Mouse (Mus musculus) CH12.LX (cell line): ENCODE results near the gene Tmem106c. TPM values are rescaled to one million over a fixed set of nuclear protein-coding genes. Genes with fewer than 3 reads are reported as not detected.
A peak's percentile ranks its signal among the peaks of the same experiment; 100 is the strongest.

ENCODE experiments used
- DNase-seq: peaks from one replicate; pipeline ENCODE4 v3.0.0-alpha.2; 2013; ENCODE audit errors: extremely low read depth
- H3K27ac ChIP-seq: 2 replicates; pipeline ENCODE4 v1.5.1; 2012; ENCODE audit warnings: low read depth, mild to moderate bottlenecking, control low read depth, moderate library complexity; ENCODE audit not compliant: insufficient read depth
- H3K27me3 ChIP-seq: replicated peaks from 2 replicates; pipeline ENCODE3; 2012; ENCODE audit warnings: inconsistent platforms
- H3K36me3 ChIP-seq, 2 experiments: replicated peaks in 1 of 2; 2 replicates each; pipeline versions ENCODE3 to v1.6.1; 2012; ENCODE audit warnings: inconsistent platforms in 1 of 2, low read length in 1 of 2, mild to moderate bottlenecking in 1 of 2, mixed read lengths in 1 of 2, moderate library complexity in 1 of 2; ENCODE audit not compliant: control insufficient read depth in 1 of 2, insufficient read depth in 1 of 2
- H3K4me1 ChIP-seq, 2 experiments: 2 replicates each; pipeline ENCODE4 v1.6.1; 2012; ENCODE audit warnings: inconsistent platforms in 1 of 2, moderate library complexity in 1 of 2; ENCODE audit not compliant: insufficient read depth in 2 of 2, control insufficient read depth in 1 of 2
- H3K4me2 ChIP-seq: 2 replicates; pipeline ENCODE4 v1.6.1; 2012; ENCODE audit warnings: low read depth, mild to moderate bottlenecking, control low read depth; ENCODE audit not compliant: poor library complexity, insufficient read depth, severe bottlenecking
- H3K4me3 ChIP-seq, 3 experiments: fragments of 150-350 bp in 1 of 3; sonication (generic) in 1 of 3; replicated peaks in 1 of 3; 2 replicates each; pipeline versions ENCODE3 to v1.5.1; 2011 to 2012; ENCODE audit warnings: low read depth in 2 of 3, low read length in 2 of 3, mild to moderate bottlenecking in 2 of 3, moderate library complexity in 2 of 3, control low read depth in 1 of 3, improper control_type of control experiment in 1 of 3, inconsistent platforms in 1 of 3, mixed read lengths in 1 of 3; ENCODE audit not compliant: poor library complexity in 1 of 3
- H3K79me2 ChIP-seq: replicated peaks from 2 replicates; pipeline ENCODE4 v1.6.1; 2012; ENCODE audit warnings: mild to moderate bottlenecking, moderate library complexity; ENCODE audit not compliant: control insufficient read depth, poor library complexity, insufficient read depth, severe bottlenecking; ENCODE audit errors: extremely low read depth
- H3K9ac ChIP-seq: 2 replicates; pipeline ENCODE4 v1.6.1; 2012; ENCODE audit warnings: low read depth, mild to moderate bottlenecking, control low read depth, moderate library complexity; ENCODE audit not compliant: insufficient read depth
- H3K9me3 ChIP-seq: replicated peaks from 2 replicates; pipeline ENCODE3; 2012; ENCODE audit warnings: low read length, inconsistent platforms, mixed read lengths
- BHLHE40 ChIP-seq: IDR thresholded peaks from 2 replicates; pipeline ENCODE4 v1.6.1; 2011; ENCODE audit warnings: mild to moderate bottlenecking, low read depth, low read length, improper control_type of control experiment
- CHD2 ChIP-seq: IDR thresholded peaks from 2 replicates; pipeline ENCODE4 v1.6.1; 2011; ENCODE audit warnings: low read length, improper control_type of control experiment
- E2F4 ChIP-seq: IDR thresholded peaks from 2 replicates; pipeline ENCODE4 v1.6.1; 2011; ENCODE audit warnings: low read depth, low read length, improper control_type of control experiment; ENCODE audit not compliant: insufficient replicate concordance
- ELF1 ChIP-seq: IDR thresholded peaks from 2 replicates; pipeline ENCODE4 v1.6.1; 2014; ENCODE audit warnings: low read depth, mild to moderate bottlenecking, inconsistent platforms, low read length, improper control_type of control experiment
- EP300 ChIP-seq: IDR thresholded peaks from 2 replicates; pipeline ENCODE4 v1.6.1; 2011; ENCODE audit warnings: low read length, improper control_type of control experiment
- ETS1 ChIP-seq: conservative IDR thresholded peaks from 2 replicates; pipeline ENCODE4 v1.6.1; 2012; ENCODE audit warnings: low read depth, mild to moderate bottlenecking, inconsistent platforms, low read length, improper control_type of control experiment, moderate library complexity
- HCFC1 ChIP-seq: IDR thresholded peaks from 2 replicates; pipeline ENCODE4 v1.6.1; 2012; ENCODE audit warnings: low read depth, mild to moderate bottlenecking, inconsistent platforms, low read length, improper control_type of control experiment
- IRF4 ChIP-seq: IDR thresholded peaks from 2 replicates; pipeline ENCODE4 v1.6.1; 2014; ENCODE audit warnings: low read depth, mild to moderate bottlenecking, inconsistent platforms, low read length, improper control_type of control experiment
- JUN ChIP-seq: IDR thresholded peaks from 2 replicates; pipeline ENCODE4 v1.6.1; 2011; ENCODE audit warnings: low read depth, mild to moderate bottlenecking, low read length, improper control_type of control experiment, moderate library complexity; ENCODE audit not compliant: insufficient read depth
- KAT2A ChIP-seq: IDR thresholded peaks from 2 replicates; pipeline ENCODE4 v1.6.1; 2012; ENCODE audit warnings: low read length, improper control_type of control experiment, inconsistent platforms; ENCODE audit not compliant: insufficient replicate concordance
- MAX ChIP-seq: IDR thresholded peaks from 2 replicates; pipeline ENCODE4 v1.6.1; 2011; ENCODE audit warnings: low read length, improper control_type of control experiment
- MAZ ChIP-seq: IDR thresholded peaks from 2 replicates; pipeline ENCODE4 v1.6.1; 2012; ENCODE audit warnings: low read depth, mild to moderate bottlenecking, inconsistent platforms, low read length, improper control_type of control experiment, moderate library complexity
- MXI1 ChIP-seq: IDR thresholded peaks from 2 replicates; pipeline ENCODE4 v1.6.1; 2011; ENCODE audit warnings: mild to moderate bottlenecking, low read depth, low read length, improper control_type of control experiment
- NELFE ChIP-seq: IDR thresholded peaks from 2 replicates; pipeline ENCODE4 v1.6.1; 2011; ENCODE audit warnings: low read depth, low read length, improper control_type of control experiment
- POLR2AphosphoS2 ChIP-seq: IDR thresholded peaks from 2 replicates; pipeline ENCODE4 v1.6.1; 2011; ENCODE audit warnings: low read depth, low read length, improper control_type of control experiment
- RAD21 ChIP-seq: IDR thresholded peaks from 2 replicates; pipeline ENCODE4 v1.6.1; 2011; ENCODE audit warnings: low read depth, mild to moderate bottlenecking, low read length, improper control_type of control experiment, moderate library complexity
- RCOR1 ChIP-seq: conservative IDR thresholded peaks from 2 replicates; pipeline ENCODE4 v1.6.1; 2012; ENCODE audit warnings: low read depth, mild to moderate bottlenecking, inconsistent platforms, low read length, improper control_type of control experiment
- SIN3A ChIP-seq: IDR thresholded peaks from 2 replicates; pipeline ENCODE4 v1.6.1; 2012; ENCODE audit warnings: low read length, improper control_type of control experiment, inconsistent platforms
- TBP ChIP-seq: conservative IDR thresholded peaks from 2 replicates; pipeline ENCODE4 v1.6.1; 2011; ENCODE audit warnings: low read depth, low read length, improper control_type of control experiment
- USF1 ChIP-seq: IDR thresholded peaks from 2 replicates; pipeline ENCODE4 v1.6.1; 2014; ENCODE audit warnings: low read depth, mild to moderate bottlenecking, inconsistent platforms, low read length, improper control_type of control experiment
- USF2 ChIP-seq: conservative IDR thresholded peaks from 2 replicates; pipeline ENCODE4 v1.6.1; 2011; ENCODE audit warnings: low read depth, low read length, improper control_type of control experiment
- ZKSCAN1 ChIP-seq: IDR thresholded peaks from 2 replicates; pipeline ENCODE4 v1.6.1; 2012; ENCODE audit warnings: low read depth, inconsistent platforms, low read length, improper control_type of control experiment, borderline replicate concordance
- ZMIZ1 ChIP-seq: IDR thresholded peaks from 2 replicates; pipeline ENCODE4 v1.6.1; 2012; ENCODE audit warnings: low read depth, mild to moderate bottlenecking, inconsistent platforms, low read length, improper control_type of control experiment
- dilution Hi-C: fragments of 300-500 bp; cut with MboI; formaldehyde crosslinking; loops from 2 replicates; pipeline ENCODE4 v1.14.3; 2020; ENCODE audit warnings: low sequenced_read_pairs; ENCODE audit not compliant: extremely low pct_unique_long_range_greater_than_20kb, extremely low pct_ligation_motif_present
- in situ Hi-C: fragments of 300-500 bp; cut with MboI; formaldehyde crosslinking; loops from 3 replicates; pipeline ENCODE4 v1.14.3; 2019; ENCODE audit warnings: low sequenced_read_pairs, low pct_ligation_motif_present, low pct_unique_long_range_greater_than_20kb, mixed read lengths
- polyA plus RNA-seq: library from polyadenylated mRNA; unstranded; fragments of >175 nt; gene quantifications from 2 replicates; pipeline ENCODE4 v1.2.1, GENCODE M21; 2012; ENCODE audit warnings: low read depth; ENCODE audit not compliant: insufficient read length
- total RNA-seq, 2 experiments: library from RNA; depleted of rRNA; stranded (reverse); fragments of 300-350 nt in 1 of 2; fragments of >200 nt in 1 of 2; gene quantifications; 2 replicates each; pipeline ENCODE4 v1.2.3; 2012 to 2014

Gene Tmem106c
- total and polyA plus RNA-seq, 3 experiments: 18.5 to 25.7 (median 25.5) TPM

DNA sequence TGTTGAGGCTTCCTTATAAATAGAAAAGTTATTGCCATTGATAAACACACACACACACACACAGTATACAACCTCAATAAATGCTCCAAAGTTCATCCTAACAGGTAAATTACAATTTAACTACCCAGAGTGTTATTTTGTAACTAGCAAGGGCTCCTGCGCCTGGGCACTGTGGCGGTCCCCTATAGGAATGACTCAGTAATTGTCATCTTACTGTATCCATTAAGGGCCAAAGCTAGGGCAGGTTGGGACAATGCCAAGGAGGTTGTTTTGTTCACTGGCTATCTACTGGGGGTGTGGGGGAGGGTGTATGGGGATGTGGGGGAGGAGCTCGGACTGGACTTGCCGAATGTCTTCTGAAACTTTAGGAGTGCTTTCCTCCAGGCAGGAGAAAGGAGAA, 37.0 kb upstream of the Tmem106c start:
- H3K27me3 ChIP-seq: peaks cover 15% of the 10 kb centered on the region
- dilution Hi-C loops (no loop called here), in situ Hi-C loops (no loop called here)
- no peak for DNase-seq
- H3K9ac ChIP-seq: no peak overlapping the region
- peaks cover 7 to 13% of the 10 kb centered on the region in 2 experiments; a peak in 3 of 4 replicates for H3K4me1 ChIP-seq
- H3K9me3 ChIP-seq: no peaks in the 10 kb centered on the region
- H3K4me3 ChIP-seq: no peak overlapping the region
- TF ChIP-seq HCFC1: no peak
- TF ChIP-seq TBP: no peak
- no peak for TF ChIP-seq POLR2AphosphoS2
- TF ChIP-seq RAD21: no peak
- TF ChIP-seq CHD2: no peak
- TF ChIP-seq MAZ: no peak
- TF ChIP-seq, all 38 proteins: peak for 0
- Histone ChIP-seq H3K4me2 (no peak overlapping the region), H3K36me3 (no peaks in the 10 kb centered on the region), H3K27ac (no peak overlapping the region), H3K79me2 (no peaks in the 10 kb centered on the region)

DNA sequence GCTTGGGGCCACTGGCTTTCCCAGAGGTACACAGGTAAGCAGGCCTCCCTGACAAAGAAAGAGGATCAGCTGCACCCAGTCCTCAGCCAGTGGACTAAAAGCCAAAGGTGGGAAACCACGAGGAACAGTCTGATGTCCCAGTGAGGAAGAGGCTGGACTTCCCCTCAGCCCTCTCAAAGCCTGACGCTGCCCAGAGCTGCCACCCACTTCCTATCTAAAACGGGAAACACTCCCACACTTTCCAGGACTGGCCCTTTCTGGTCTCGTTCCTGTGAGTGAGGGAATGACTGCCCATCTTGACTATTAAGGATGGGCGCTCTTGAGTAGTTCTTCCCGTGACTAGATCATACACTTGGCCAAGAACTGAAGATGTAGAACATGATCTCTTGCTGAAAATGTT, 36.2 kb upstream of the Tmem106c start:
- H3K4me3 ChIP-seq: no peak overlapping the region
- dilution Hi-C loops: no loop called here

DNA sequence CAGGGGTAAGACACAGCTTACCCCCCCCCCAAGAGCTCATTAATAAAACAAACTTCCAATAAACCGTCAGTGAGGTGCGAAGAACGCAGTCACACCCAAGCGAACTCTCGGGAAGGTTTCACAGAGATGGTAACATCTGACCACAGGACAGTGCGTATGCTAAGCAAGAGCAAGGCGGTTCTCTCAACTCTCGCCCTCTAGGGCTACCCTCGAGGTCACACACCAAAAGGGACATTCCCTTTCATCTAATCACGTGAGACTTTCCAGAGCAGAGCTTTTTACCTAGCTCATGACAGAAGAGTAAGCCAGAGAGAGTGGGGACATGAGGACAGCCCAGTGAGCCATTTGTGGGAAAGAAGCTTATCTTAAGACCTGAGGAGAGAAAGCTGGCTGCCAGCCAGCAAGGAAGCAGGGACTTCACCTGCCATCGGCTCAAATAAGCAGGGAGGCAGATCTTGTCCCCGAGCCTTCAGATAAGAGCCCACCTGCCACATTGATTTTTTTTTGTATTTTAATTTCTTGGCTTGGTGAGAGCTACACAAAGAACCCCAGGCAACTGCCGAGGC, 34.7 kb upstream of the Tmem106c start:
- DNase-seq: peak; percentile 61
- H3K4me1 ChIP-seq: peaks cover 7 to 13% of the 10 kb centered on the region in 2 experiments; a peak in 3 of 4 replicates
- H3K9ac ChIP-seq: no peak overlapping the region
- peaks cover 18% of the 10 kb centered on the region for H3K27me3 ChIP-seq
- H3K27ac ChIP-seq: no peak overlapping the region
- dilution Hi-C loops: no loop called here
- TF ChIP-seq NELFE (no peak), MAX (peak; percentile 73; the same call in 1 of the 2 replicates), BHLHE40 (peak; percentile 97), USF2 (no peak), SIN3A (no peak), USF1 (peak; percentile 53), ZKSCAN1 (no peak), JUN (no peak), ZMIZ1 (no peak), IRF4 (peak; percentile 49; the same call in 1 of the 2 replicates), MAZ (no peak), EP300 (peak; percentile 19; the same call in 1 of the 2 replicates), ETS1 (peak; percentile 63; the same call in 1 of the 2 replicates)
- H3K36me3 ChIP-seq: no peaks in the 10 kb centered on the region
- no peaks in the 10 kb centered on the region for H3K79me2 ChIP-seq
- H3K4me3 ChIP-seq: no peak overlapping the region
- H3K9me3 ChIP-seq: no peaks in the 10 kb centered on the region
- in situ Hi-C loops: no loop called here
- H3K4me2 ChIP-seq: 0 out of 2 replicates have a peak overlapping the region, but pooled peaks have one; percentile 1

More for the DNA sequence above, 36.2 kb upstream of the Tmem106c start:
- no peaks in the 10 kb centered on the region for H3K9me3 ChIP-seq
- TF ChIP-seq IRF4 (no peak), HCFC1 (no peak), EP300 (no peak), MXI1 (no peak), ELF1 (no peak), RCOR1 (no peak), KAT2A (no peak), E2F4 (no peak), ETS1 (no peak)
- TF ChIP-seq, all 38 proteins: peak for 0
- no peak overlapping the region for H3K27ac ChIP-seq
- H3K27me3 ChIP-seq: peaks cover 20% of the 10 kb centered on the region
- no peaks in the 10 kb centered on the region for H3K79me2 ChIP-seq
- no peak overlapping the region for H3K9ac ChIP-seq
- peaks cover 7 to 13% of the 10 kb centered on the region in 2 experiments; a peak in 3 of 4 replicates for H3K4me1 ChIP-seq
- H3K4me2 ChIP-seq: no peak overlapping the region
- in situ Hi-C loops: no loop called here
- H3K36me3 ChIP-seq: no peaks in the 10 kb centered on the region
- DNase-seq: no peak
